Mouse (Mus musculus) heart, embryonic 14.5 days (tissue): ENCODE measurements around the gene Lhfpl3. TPM values are rescaled to one million over a fixed set of nuclear protein-coding genes. Genes with fewer than 3 reads are reported as not detected.
"Not testable (repeated sequence)": the region's sequence is repeated elsewhere in the genome, so short reads cannot be mapped to it uniquely, and the experiment has no call there.

Source experiments
- ATAC-seq: fragments of 200-750 bp; cut with Nextera tagmentation; 2 replicates; pipeline ENCODE4 v1.8.0; 2017; ENCODE audit warnings: low read depth, moderate TSS enrichment; ENCODE audit not compliant: insufficient number of reproducible peaks, insufficient read depth, low FRiP score
- H3K27ac ChIP-seq, 2 experiments: fragments of 200-500 bp in 1 of 2; fragments of 300-500 bp in 1 of 2; sonication (generic) in 1 of 2; replicated peaks in 1 of 2; 2 replicates each; pipeline ENCODE4 v1.5.1; 2012 to 2014; ENCODE audit warnings: low read depth in 2 of 2, low read length in 2 of 2, control low read depth in 1 of 2, mild to moderate bottlenecking in 1 of 2, mixed read lengths in 1 of 2; ENCODE audit not compliant: control insufficient read depth in 1 of 2, insufficient read depth in 1 of 2
- H3K27me3 ChIP-seq: fragments of 300-500 bp; sonication (generic); 2 replicates; pipeline ENCODE4 v1.6.1; 2014; ENCODE audit warnings: mild to moderate bottlenecking, low read length, control low read depth; ENCODE audit not compliant: control insufficient read depth, insufficient read depth
- H3K36me3 ChIP-seq: fragments of 300-500 bp; sonication (generic); 2 replicates; pipeline ENCODE4 v1.6.1; 2014; ENCODE audit warnings: mild to moderate bottlenecking, control low read depth, low read length, mixed read lengths; ENCODE audit not compliant: control insufficient read depth, insufficient read depth
- H3K4me1 ChIP-seq, 2 experiments: fragments of 200-500 bp in 1 of 2; fragments of 300-500 bp in 1 of 2; sonication (generic) in 1 of 2; 2 replicates each; pipeline ENCODE4 v1.6.1; 2012 to 2014; ENCODE audit warnings: low read length in 2 of 2, control low read depth in 1 of 2, mixed read lengths in 1 of 2; ENCODE audit not compliant: control insufficient read depth in 2 of 2, insufficient read depth in 2 of 2
- H3K4me2 ChIP-seq: fragments of 300-500 bp; sonication (generic); 2 replicates; pipeline ENCODE4 v1.6.1; 2014; ENCODE audit warnings: mild to moderate bottlenecking, low read length
- H3K4me3 ChIP-seq, 2 experiments: fragments of 200-500 bp in 1 of 2; fragments of 300-500 bp in 1 of 2; sonication (generic) in 1 of 2; 2 replicates each; pipeline ENCODE4 v1.5.1; 2012 to 2014; ENCODE audit warnings: low read length in 2 of 2, mild to moderate bottlenecking in 2 of 2, control low read depth in 1 of 2, low read depth in 1 of 2, moderate library complexity in 1 of 2; ENCODE audit not compliant: control insufficient read depth in 1 of 2, insufficient read depth in 1 of 2
- H3K9ac ChIP-seq: fragments of 300-500 bp; sonication (generic); 2 replicates; pipeline ENCODE4 v1.6.1; 2014; ENCODE audit warnings: mild to moderate bottlenecking, low read length
- H3K9me3 ChIP-seq: fragments of 300-500 bp; sonication (generic); 2 replicates; pipeline ENCODE4 v1.6.1; 2016; ENCODE audit warnings: low read length, control low read depth; ENCODE audit not compliant: control insufficient read depth
- WGBS: fragments of 180-500 bp; shearing (Covaris S2); extraction: QIAGEN DNeasy Blood & Tissue Kit; methylation state at CpG from one replicate; pipeline ENCODE4 v1.1.7; 2014; 5-methylcytosine and 5-hydroxymethylcytosine counted together
- polyA plus RNA-seq: library from polyadenylated mRNA; unstranded; fragments of >200 nt; fragmentation: Nextera tagmentation; extraction: Ambion mirVana; gene quantifications from 2 replicates; pipeline ENCODE4 v1.2.1, GENCODE M21; 2014

Lhfpl3 gene
- polyA plus RNA-seq = 0.12 and 0.16 TPM in 2 replicates

GRCm38 (mm10) chr5:22745885-22746532 lies at the start of gene Lhfpl3:
Gene Lhfpl3 (plus strand): TSS chr5:22746059.
- Histone ChIP-seq H3K36me3 (no peaks in the 10 kb centered on the region), H3K9me3 (no peaks in the 10 kb centered on the region), H3K9ac (peak within 1 kb of the TSS; percentile 46; the same call in 1 of the 2 replicates), H3K4me2 (peak within 1 kb of the TSS; percentile 84), H3K27ac (no peak within 1 kb of the TSS), H3K4me1 (peaks cover 0 to 5% of the 10 kb centered on the region in 2 experiments; a peak in 2 of 4 replicates), H3K4me3 (peak within 1 kb of the TSS; percentile 45 to 49), H3K27me3 (peaks cover 53% of the 10 kb centered on the region)
- WGBS = under 1% methylated on average over 46 of the region's 53 CpGs
- peak; percentile 47; the same call in 1 of the 2 replicates for ATAC-seq

- not testable (repeated sequence) for H3K4me1 ChIP-seq, H3K4me2 ChIP-seq, H3K4me3 ChIP-seq, H3K27me3 ChIP-seq, H3K27ac ChIP-seq, H3K9ac ChIP-seq, H3K36me3 ChIP-seq, ATAC-seq
- WGBS = 77% methylated on average over 4 of the region's 4 CpGs
- H3K9me3 ChIP-seq = peaks cover 12% of the 10 kb centered on the region
Observed at GRCm38 (mm10) chr5:22706271-22706670, 39.6 kb upstream of the Lhfpl3 start.

GRCm38 (mm10) chr5:22745529-22745884 lies 352 bp upstream of the Lhfpl3 start:
- no peak for ATAC-seq
- peaks cover 53% of the 10 kb centered on the region for H3K27me3 ChIP-seq
- H3K36me3 ChIP-seq = no peaks in the 10 kb centered on the region
- peak overlapping the region; percentile 46; the same call in 1 of the 2 replicates for H3K9ac ChIP-seq
- no peak overlapping the region for H3K27ac ChIP-seq
- peak overlapping the region; percentile 84 for H3K4me2 ChIP-seq
- H3K4me3 ChIP-seq = peak overlapping the region; percentile 45 to 49
- under 1% methylated on average over 10 of the region's 10 CpGs for WGBS
- peaks cover 0 to 5% of the 10 kb centered on the region in 2 experiments; a peak in 2 of 4 replicates for H3K4me1 ChIP-seq
- H3K9me3 ChIP-seq = no peaks in the 10 kb centered on the region

- ATAC-seq = no peak
- WGBS = 1% methylated on average over 20 of the region's 20 CpGs
- Histone ChIP-seq H3K36me3 (no peaks in the 10 kb centered on the region), H3K4me3 (peak overlapping the region; percentile 45 to 49), H3K9me3 (no peaks in the 10 kb centered on the region), H3K27me3 (peaks cover 53% of the 10 kb centered on the region), H3K4me2 (peak overlapping the region; percentile 84), H3K27ac (no peak overlapping the region), H3K4me1 (peaks cover 0 to 5% of the 10 kb centered on the region in 2 experiments; a peak in 2 of 4 replicates), H3K9ac (0 out of 2 replicates have a peak overlapping the region, but pooled peaks have one; percentile 46)
Observed at GRCm38 (mm10) chr5:22746533-22747021, 718 bp downstream of the Lhfpl3 start.

GRCm38 (mm10) chr5:22747305-22747704 lies 1.4 kb downstream of the Lhfpl3 start:
- Histone ChIP-seq H3K9ac (no peak overlapping the region), H3K9me3 (no peaks in the 10 kb centered on the region), H3K27me3 (peaks cover 53% of the 10 kb centered on the region), H3K4me3 (peak overlapping the region in 1 of 2 experiments; percentile 49; a peak in 1 of 4 replicates), H3K36me3 (no peaks in the 10 kb centered on the region), H3K4me1 (peaks cover 0 to 5% of the 10 kb centered on the region in 2 experiments; a peak in 2 of 4 replicates), H3K4me2 (peak overlapping the region; percentile 84), H3K27ac (no peak overlapping the region)
- ATAC-seq = no peak
- WGBS = 4% methylated on average over 7 of the region's 7 CpGs

- Histone ChIP-seq H3K9me3 (no peaks in the 10 kb centered on the region), H3K4me3 (no peak overlapping the region), H3K4me1 (no peaks in the 10 kb centered on the region), H3K4me2 (no peak overlapping the region), H3K27me3 (no peaks in the 10 kb centered on the region), H3K27ac (no peak overlapping the region), H3K9ac (no peak overlapping the region), H3K36me3 (no peaks in the 10 kb centered on the region)
- no peak for ATAC-seq
- 31% methylated on average over 3 of the region's 3 CpGs for WGBS
Observed at GRCm38 (mm10) chr5:22757261-22757660, 11.4 kb downstream of the Lhfpl3 start.

GRCm38 (mm10) chr5:22770726-22771125 lies 24.9 kb downstream of the Lhfpl3 start:
- no peak overlapping the region for H3K4me2 ChIP-seq
- no peaks in the 10 kb centered on the region for H3K4me1 ChIP-seq
- no peaks in the 10 kb centered on the region for H3K36me3 ChIP-seq
- no peak overlapping the region for H3K9ac ChIP-seq
- WGBS = 34% methylated on average over 1 of the region's 1 CpGs
- no peaks in the 10 kb centered on the region for H3K9me3 ChIP-seq
- no peak for ATAC-seq
- no peaks in the 10 kb centered on the region for H3K27me3 ChIP-seq
- no peak overlapping the region for H3K4me3 ChIP-seq
- no peak overlapping the region for H3K27ac ChIP-seq
